8 mouse cellular contexts compared by ENCODE assay signal in the genomic region with DNA sequence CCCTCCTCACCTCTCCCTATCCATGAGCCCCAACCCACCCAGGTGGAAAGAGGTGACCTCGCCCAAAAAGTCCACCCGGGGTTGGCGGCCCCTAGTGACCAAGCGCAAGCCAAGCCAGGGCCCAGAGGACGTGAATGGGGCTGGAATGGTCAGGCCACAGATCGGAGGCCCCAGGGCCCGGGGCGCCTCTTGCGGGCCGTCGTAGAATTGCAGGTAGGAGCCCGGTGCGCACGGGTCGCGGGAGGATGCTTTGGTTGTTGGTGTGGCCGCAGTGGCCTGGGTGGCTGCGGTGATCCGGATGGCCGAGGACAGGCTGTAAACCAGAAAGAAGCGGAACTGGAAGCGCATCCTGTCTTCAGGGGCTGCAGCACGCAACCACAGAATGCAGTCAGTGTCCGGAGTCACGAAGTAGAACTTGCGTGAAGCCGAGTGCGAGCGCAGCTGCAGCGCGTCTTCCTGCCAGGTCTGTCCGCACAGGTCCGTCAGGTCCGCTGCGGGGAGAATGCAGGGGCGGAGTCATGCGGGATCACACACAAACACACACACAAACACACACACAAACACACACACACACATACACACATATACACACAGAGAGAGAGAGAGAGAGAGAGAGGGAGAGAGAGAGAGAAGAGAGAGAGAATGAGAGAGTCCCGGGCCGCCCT. TPM values are rescaled to one million over a fixed set of nuclear protein-coding genes. Genes with fewer than 3 reads are reported as not detected.
DNase-seq lines count a peak whose midpoint lies in the region; ATAC-seq and TF ChIP-seq lines count a peak whose summit lies in the region.

No protein-coding gene starts in this region.

- peaks cover 15% of the 10 kb centered on the region; the same call in 1 of the 2 replicates for H3K27me3 ChIP-seq in embryonic facial prominence, embryonic 14.5 days (replicated peaks; ENCODE audit: control insufficient read depth, insufficient read depth, low read length)
- H3K27me3 ChIP-seq in heart, embryonic 11.5 days (ENCODE audit: control insufficient read depth, insufficient read depth, low read length): 0 out of 2 replicates have a peak, but pooled peaks cover 8% of the 10 kb centered on the region
- peaks cover 32% of the 10 kb centered on the region for H3K27me3 ChIP-seq in liver, embryonic 15.5 days
- H3K27me3 ChIP-seq in stomach, postnatal 0 days (ENCODE audit: control insufficient read depth, insufficient read depth, low read length): no peaks in the 10 kb centered on the region; the same call in 1 of the 2 replicates

- 4% methylated on average over 37 of the region's 39 CpGs for WGBS in embryonic facial prominence, embryonic 14.5 days
- 4% methylated on average over 39 of the region's 39 CpGs for WGBS in heart, embryonic 11.5 days (ENCODE audit: insufficient replicate concordance)
- 5% methylated on average over 39 of the region's 39 CpGs for WGBS in liver, embryonic 15.5 days (ENCODE audit: insufficient replicate concordance)
- 8% methylated on average over 39 of the region's 39 CpGs for WGBS in stomach, postnatal 0 days

- peak overlapping the region; percentile 33 for H3K4me3 ChIP-seq in embryonic facial prominence, embryonic 14.5 days (ENCODE audit: low read depth, low read length)
- peak overlapping the region; percentile 29 for H3K4me3 ChIP-seq in heart, embryonic 11.5 days (ENCODE audit: low read depth, low read length)
- H3K4me3 ChIP-seq in liver, embryonic 15.5 days (replicated peaks): peak overlapping the region; percentile 4; the same call in 1 of the 2 replicates
- H3K4me3 ChIP-seq in stomach, postnatal 0 days (ENCODE audit: low read depth, low read length): peak overlapping the region; percentile 27

- TF ChIP-seq EP300 in stomach, postnatal 0 days (optimal IDR thresholded peaks at IDR 0.05): no peak

- peak overlapping the region; percentile 51 for H3K4me2 ChIP-seq in embryonic facial prominence, embryonic 14.5 days (ENCODE audit: low read depth, low read length)
- peak overlapping the region; percentile 64 for H3K4me2 ChIP-seq in heart, embryonic 11.5 days
- H3K4me2 ChIP-seq in liver, embryonic 15.5 days: peak overlapping the region; percentile 47
- peak overlapping the region; percentile 45 for H3K4me2 ChIP-seq in stomach, postnatal 0 days (replicated peaks; ENCODE audit: low read depth)

- TF ChIP-seq CTCF in stomach, postnatal 0 days (IDR thresholded peaks at IDR 0.05; ENCODE audit: low read depth): peak; percentile 82

- H3K9me3 ChIP-seq in embryonic facial prominence, embryonic 14.5 days (ENCODE audit: control insufficient read depth, low read length): no peaks in the 10 kb centered on the region
- H3K9me3 ChIP-seq in heart, embryonic 11.5 days (replicated peaks; ENCODE audit: control insufficient read depth, low read length): no peaks in the 10 kb centered on the region
- H3K9me3 ChIP-seq in liver, embryonic 15.5 days (replicated peaks): no peaks in the 10 kb centered on the region
- no peaks in the 10 kb centered on the region for H3K9me3 ChIP-seq in stomach, postnatal 0 days (ENCODE audit: control insufficient read depth, low read length)

- H3K9ac ChIP-seq in embryonic facial prominence, embryonic 14.5 days (ENCODE audit: low read depth, low read length): peak overlapping the region; percentile 47; the same call in 1 of the 2 replicates
- H3K9ac ChIP-seq in heart, embryonic 11.5 days (ENCODE audit: low read depth, low read length): no peak overlapping the region
- H3K9ac ChIP-seq in liver, embryonic 15.5 days: no peak overlapping the region
- H3K9ac ChIP-seq in stomach, postnatal 0 days (ENCODE audit: low read length): peak overlapping the region; percentile 45

- H3K4me1 ChIP-seq in embryonic facial prominence, embryonic 14.5 days (ENCODE audit: control insufficient read depth, insufficient read depth, low read length): no peaks in the 10 kb centered on the region
- H3K4me1 ChIP-seq in heart, embryonic 11.5 days (ENCODE audit: control insufficient read depth, insufficient read depth, low read length): no peaks in the 10 kb centered on the region
- 0 out of 2 replicates have a peak, but pooled peaks cover 5% of the 10 kb centered on the region for H3K4me1 ChIP-seq in liver, embryonic 15.5 days (replicated peaks)
- H3K4me1 ChIP-seq in stomach, postnatal 0 days (replicated peaks; ENCODE audit: control insufficient read depth, insufficient read depth): no peaks in the 10 kb centered on the region

- no peak overlapping the region for H3K27ac ChIP-seq in embryonic facial prominence, embryonic 14.5 days (replicated peaks; ENCODE audit: low read depth, low read length)
- H3K27ac ChIP-seq in heart, embryonic 11.5 days (ENCODE audit: low read depth, low read length): no peak overlapping the region
- H3K27ac ChIP-seq in liver, embryonic 15.5 days (replicated peaks): no peak overlapping the region
- no peak overlapping the region for H3K27ac ChIP-seq in stomach, postnatal 0 days (replicated peaks)

- no peak for ATAC-seq in embryonic facial prominence, embryonic 14.5 days (ENCODE audit: low read depth)
- ATAC-seq in heart, embryonic 11.5 days (replicated peaks; ENCODE audit: insufficient number of reproducible peaks, low FRiP score, low TSS enrichment): no peak; the same call in 1 of the 2 replicates
- ATAC-seq in liver, embryonic 15.5 days (ENCODE audit: insufficient read depth): no peak
- ATAC-seq in stomach, postnatal 0 days (ENCODE audit: low FRiP score, low TSS enrichment): peak; percentile 62; the same call in 1 of the 2 replicates

- peak; percentile 47 for DNase-seq in urinary bladder, postnatal 14 days (ENCODE audit: low spot score)
- no peak for DNase-seq in urinary bladder, adult 2 months (ENCODE audit: low spot score)
- DNase-seq in embryonic facial prominence, embryonic 14.5 days (ENCODE audit: low spot score): peak; percentile 15
- peak; percentile 50 for DNase-seq in kidney, adult 9 months
- DNase-seq in natural killer cell, adult 2 months (ENCODE audit: low spot score in 2 of 2): peak; percentile 45 to 62
- DNase-seq in stomach, postnatal 0 days (ENCODE audit: low spot score): peak; percentile 71

- no peaks in the 10 kb centered on the region for H3K36me3 ChIP-seq in embryonic facial prominence, embryonic 14.5 days (ENCODE audit: control insufficient read depth, insufficient read depth, low read length)
- H3K36me3 ChIP-seq in heart, embryonic 11.5 days (ENCODE audit: control insufficient read depth, insufficient read depth, low read length): no peaks in the 10 kb centered on the region
- H3K36me3 ChIP-seq in liver, embryonic 15.5 days (replicated peaks): no peaks in the 10 kb centered on the region
- no peaks in the 10 kb centered on the region; the same call in 1 of the 2 replicates for H3K36me3 ChIP-seq in stomach, postnatal 0 days (ENCODE audit: control insufficient read depth, insufficient read depth, low read length)

RNA-seq across cellular contexts. Expression of a gene that starts 3.9 kb away (rescaled TPM):
- polyA plus RNA-seq in urinary bladder, adult 2 months (2012; rRNA removed): not detected in 2 replicates
- polyA plus RNA-seq in embryonic facial prominence, embryonic 14.5 days (2014; fragmentation: Nextera tagmentation; extraction: Ambion mirVana): 0.47 TPM in 1 of 2 replicates, not detected in the other
- polyA plus RNA-seq in heart, embryonic 11.5 days (2014; fragmentation: Nextera tagmentation; extraction: Ambion mirVana): not detected in 2 replicates
- polyA plus RNA-seq in liver, embryonic 15.5 days (2015; fragmentation: Nextera tagmentation; extraction: Ambion mirVana): not detected in 2 replicates
- not detected in 2 replicates for polyA plus RNA-seq in stomach, postnatal 0 days (2015; fragmentation: Nextera tagmentation; extraction: Ambion mirVana)

RNA-seq across cellular contexts. Expression of a gene that starts 15.2 kb away (rescaled TPM):
- polyA plus RNA-seq in urinary bladder, adult 2 months (2012; rRNA removed): 75.9 and 80.7 TPM in 2 replicates
- 59.8 and 61.2 TPM in 2 replicates for polyA plus RNA-seq in embryonic facial prominence, embryonic 14.5 days (2014; fragmentation: Nextera tagmentation; extraction: Ambion mirVana)
- 45.0 and 50.1 TPM in 2 replicates for polyA plus RNA-seq in heart, embryonic 11.5 days (2014; fragmentation: Nextera tagmentation; extraction: Ambion mirVana)
- polyA plus RNA-seq in liver, embryonic 15.5 days (2015; fragmentation: Nextera tagmentation; extraction: Ambion mirVana): 27.1 and 27.5 TPM in 2 replicates
- polyA plus RNA-seq in stomach, postnatal 0 days (2015; fragmentation: Nextera tagmentation; extraction: Ambion mirVana): 30.0 and 35.4 TPM in 2 replicates

Comparison
In these comparisons a context has a peak if more than half of its experiments do, and no peak if none do; other contexts are left out.
1. H3K9ac ChIP-seq: peak in embryonic facial prominence, embryonic 14.5 days (single experiment) and stomach, postnatal 0 days (single experiment); none in heart, embryonic 11.5 days (single experiment) and liver, embryonic 15.5 days (single experiment).
2. Peak in every context shown above with its lines, with median percentiles within 50 percentile points of each other: H3K4me2 ChIP-seq and H3K4me3 ChIP-seq.